Mouse (Mus musculus) T-cell, adult 2 months (primary cell): Measurements from ENCODE around the gene Unc5c.

ENCODE experiments used
- DNase-seq: peaks from one replicate; pipeline ENCODE4 v3.0.0; 2022; ENCODE audit warnings: low spot score

The Unc5c gene

GRCm38 (mm10) chr3:141818615-141819312 lies 353.7 kb downstream of the Unc5c start:
- no peak for DNase-seq

DNA sequence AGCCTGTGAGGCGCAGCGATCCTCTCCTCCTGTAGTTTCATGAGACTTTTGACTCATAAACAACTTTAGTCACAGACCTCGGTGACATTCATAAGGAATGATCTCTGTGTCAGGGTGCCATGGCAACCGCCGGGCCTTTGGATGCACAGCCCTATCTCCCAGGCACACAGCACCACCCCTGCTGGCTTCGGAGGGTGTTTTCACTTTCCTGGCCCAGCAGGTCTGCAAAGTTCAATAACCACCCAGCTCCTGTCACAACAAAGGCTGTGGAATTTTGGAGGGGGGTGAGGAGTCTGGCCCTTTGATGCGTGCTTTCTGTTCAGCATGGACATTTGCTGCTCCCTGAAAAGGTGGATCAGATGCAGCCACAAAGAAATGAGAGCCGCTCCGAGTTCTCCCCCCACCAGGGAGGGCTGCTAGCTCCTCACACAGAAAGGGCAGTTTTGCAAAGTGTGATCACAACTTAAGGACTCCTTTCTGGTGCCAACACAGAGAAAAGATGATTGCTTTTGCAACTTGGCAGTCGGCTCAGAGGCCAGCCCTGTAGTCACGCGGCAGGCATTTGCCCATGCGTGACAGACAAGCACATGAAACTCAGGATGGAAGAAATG lies 354.4 kb downstream of the Unc5c start:
- no peak for DNase-seq

GRCm38 (mm10) chr3:141828301-141828700 lies 363.3 kb downstream of the Unc5c start:
- no peak for DNase-seq

- DNase-seq, result no peak
These were observed 366.1 kb downstream of the Unc5c start for GRCm38 (mm10) chr3:141831135-141831534.

GRCm38 (mm10) chr3:141838864-141839263 lies 373.8 kb downstream of the Unc5c start:
- DNase-seq, result no peak

DNA sequence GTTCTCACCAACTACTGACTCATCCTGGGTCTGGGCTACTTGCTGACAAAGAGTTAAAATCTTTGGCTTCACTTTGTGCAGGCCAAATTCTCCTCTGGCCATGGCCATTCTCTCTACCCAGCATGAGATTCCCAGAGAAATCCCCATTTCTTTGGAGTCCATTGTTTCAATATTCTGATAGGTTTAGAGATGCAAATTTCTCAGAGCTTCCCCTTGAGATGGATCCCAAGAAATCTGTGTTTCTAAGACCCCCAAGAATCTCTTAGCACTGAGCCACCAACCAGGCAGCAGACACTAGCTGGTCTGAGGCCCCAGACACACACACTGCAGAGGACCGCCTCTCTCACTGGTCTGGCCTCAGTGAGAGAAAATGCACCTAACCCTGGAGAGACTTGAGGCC lies 384.2 kb downstream of the Unc5c start:
- no peak for DNase-seq

DNA sequence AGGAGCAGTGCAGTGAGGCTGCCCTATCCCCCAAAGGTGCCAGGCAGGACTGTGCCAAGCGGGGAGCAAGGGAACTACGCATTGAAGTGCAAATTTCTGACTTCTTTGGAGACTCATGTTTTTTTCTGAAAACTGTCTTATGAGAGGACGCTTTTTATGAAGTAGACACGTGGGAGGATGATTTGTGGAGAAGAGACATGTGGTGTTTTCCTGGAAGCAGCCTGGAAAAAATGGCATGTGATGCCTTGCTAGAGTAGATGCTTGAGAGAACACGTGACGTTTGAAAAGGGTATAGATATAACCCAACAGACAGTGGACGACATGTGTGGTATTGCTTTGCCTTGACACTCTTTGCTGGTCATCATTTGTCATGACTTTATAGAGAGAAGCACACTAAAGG lies 385.1 kb downstream of the Unc5c start:
- DNase-seq, result no peak

GRCm38 (mm10) chr3:141854339-141854738 lies 389.3 kb downstream of the Unc5c start:
- no peak for DNase-seq

DNA sequence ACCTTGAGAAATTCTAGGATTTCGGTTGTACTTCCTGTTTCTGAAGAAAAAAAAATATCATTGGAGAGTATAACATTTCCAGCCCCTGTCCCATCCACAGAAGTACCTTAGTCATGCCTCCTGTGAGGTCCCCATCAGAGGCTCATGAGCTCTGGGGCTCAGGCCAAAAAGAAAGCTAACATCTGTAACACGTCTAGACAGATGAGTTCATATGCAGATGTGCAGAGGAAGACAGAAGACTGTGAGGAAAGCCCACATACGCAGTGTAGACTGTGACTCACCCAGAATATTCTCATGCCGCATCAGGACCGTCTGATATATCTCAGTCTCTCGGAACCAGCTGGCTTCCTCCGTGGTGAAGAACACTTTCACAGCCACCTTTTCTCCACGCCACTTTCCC lies 392.1 kb downstream of the Unc5c start:
- DNase-seq, result no peak

DNA sequence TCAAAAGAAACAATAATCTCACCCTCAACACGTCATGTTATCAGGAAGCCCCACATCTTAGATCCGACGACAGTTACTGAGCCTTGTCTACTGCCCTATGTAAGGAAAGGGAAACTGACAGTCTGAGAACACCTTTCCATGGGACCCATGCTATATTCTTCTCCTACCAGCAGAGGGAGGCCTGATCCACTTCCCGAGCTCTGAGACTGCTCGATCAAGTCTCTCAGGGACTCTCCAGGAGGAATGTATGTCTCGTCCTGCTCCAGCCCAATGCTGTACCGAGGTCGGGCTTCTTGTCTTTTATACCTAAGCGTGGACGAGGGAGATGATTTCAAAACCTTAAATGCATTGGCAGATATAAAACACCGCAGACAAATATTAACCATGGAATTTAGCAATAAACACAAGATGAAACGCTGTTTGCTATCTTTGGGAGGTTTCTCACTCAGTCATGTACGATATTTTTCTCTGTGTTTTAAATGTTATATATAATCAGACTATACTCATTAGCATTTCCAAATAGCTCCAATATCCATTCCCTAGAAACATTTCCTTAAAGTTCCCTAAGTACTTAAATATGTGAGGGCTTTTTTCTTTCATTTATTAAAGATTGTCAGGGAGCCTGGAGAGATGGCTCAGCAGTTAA lies 397.9 kb downstream of the Unc5c start:
- no peak for DNase-seq

GRCm38 (mm10) chr3:141871805-141872204 lies 406.8 kb downstream of the Unc5c start:
- no peak for DNase-seq

- DNase-seq, result no peak
These were observed 407.5 kb downstream of the Unc5c start for GRCm38 (mm10) chr3:141872337-141873042.

- DNase-seq, result no peak
These were observed 417.5 kb downstream of the Unc5c start for GRCm38 (mm10) chr3:141882496-141882895.

GRCm38 (mm10) chr3:141884190-141884589 lies 419.2 kb downstream of the Unc5c start:
- DNase-seq, result no peak
